Mouse (Mus musculus) hindbrain, embryonic 13.5 days (tissue): ENCODE results near the gene Mcm7. TPM values are rescaled to one million over a fixed set of nuclear protein-coding genes. Genes with fewer than 3 reads are reported as not detected.
"Not testable (repeated sequence)": the region's sequence is repeated elsewhere in the genome, so short reads cannot be mapped to it uniquely, and the experiment has no call there.

ENCODE experiments used
- ATAC-seq: fragments of 200-750 bp; cut with Nextera tagmentation; 2 replicates; pipeline ENCODE4 v1.8.0; 2017; ENCODE audit warnings: moderate TSS enrichment; ENCODE audit not compliant: low FRiP score
- H3K27ac ChIP-seq: fragments of 300-500 bp; sonication (generic); 2 replicates; pipeline ENCODE4 v1.5.1; 2015; ENCODE audit warnings: inconsistent platforms, mild to moderate bottlenecking, moderate library complexity
- H3K27me3 ChIP-seq: fragments of 300-500 bp; sonication (generic); 2 replicates; pipeline ENCODE4 v1.6.1; 2015; ENCODE audit warnings: mild to moderate bottlenecking, inconsistent platforms
- H3K36me3 ChIP-seq: fragments of 300-500 bp; sonication (generic); 2 replicates; pipeline ENCODE4 v1.6.1; 2015; ENCODE audit warnings: mild to moderate bottlenecking, inconsistent platforms
- H3K4me1 ChIP-seq: fragments of 300-500 bp; sonication (generic); replicated peaks from 2 replicates; pipeline ENCODE4 v1.6.1; 2015; ENCODE audit warnings: inconsistent platforms
- H3K4me2 ChIP-seq: fragments of 300-500 bp; sonication (generic); 2 replicates; pipeline ENCODE4 v1.6.1; 2015; ENCODE audit warnings: inconsistent platforms, mild to moderate bottlenecking, moderate library complexity
- H3K4me3 ChIP-seq: fragments of 300-500 bp; sonication (generic); 2 replicates; pipeline ENCODE4 v1.5.1; 2015; ENCODE audit warnings: mild to moderate bottlenecking, inconsistent platforms
- H3K9ac ChIP-seq: fragments of 300-500 bp; sonication (generic); 2 replicates; pipeline ENCODE4 v1.6.1; 2015; ENCODE audit warnings: mild to moderate bottlenecking, inconsistent platforms
- H3K9me3 ChIP-seq: fragments of 300-500 bp; sonication (generic); 2 replicates; pipeline ENCODE4 v1.6.1; 2016; ENCODE audit warnings: inconsistent platforms
- WGBS: fragments of 180-500 bp; shearing (Covaris S2); methylation state at CpG from one replicate; pipeline ENCODE4 v1.1.7; 2015; 5-methylcytosine and 5-hydroxymethylcytosine counted together
- polyA plus RNA-seq: library from polyadenylated mRNA; unstranded; fragments of >200 nt; fragmentation: Nextera tagmentation; extraction: Ambion mirVana; gene quantifications from 2 replicates; pipeline ENCODE4 v1.2.1, GENCODE M21; 2015

Mcm7 gene
- 109 and 111 TPM in 2 replicates for polyA plus RNA-seq

DNA sequence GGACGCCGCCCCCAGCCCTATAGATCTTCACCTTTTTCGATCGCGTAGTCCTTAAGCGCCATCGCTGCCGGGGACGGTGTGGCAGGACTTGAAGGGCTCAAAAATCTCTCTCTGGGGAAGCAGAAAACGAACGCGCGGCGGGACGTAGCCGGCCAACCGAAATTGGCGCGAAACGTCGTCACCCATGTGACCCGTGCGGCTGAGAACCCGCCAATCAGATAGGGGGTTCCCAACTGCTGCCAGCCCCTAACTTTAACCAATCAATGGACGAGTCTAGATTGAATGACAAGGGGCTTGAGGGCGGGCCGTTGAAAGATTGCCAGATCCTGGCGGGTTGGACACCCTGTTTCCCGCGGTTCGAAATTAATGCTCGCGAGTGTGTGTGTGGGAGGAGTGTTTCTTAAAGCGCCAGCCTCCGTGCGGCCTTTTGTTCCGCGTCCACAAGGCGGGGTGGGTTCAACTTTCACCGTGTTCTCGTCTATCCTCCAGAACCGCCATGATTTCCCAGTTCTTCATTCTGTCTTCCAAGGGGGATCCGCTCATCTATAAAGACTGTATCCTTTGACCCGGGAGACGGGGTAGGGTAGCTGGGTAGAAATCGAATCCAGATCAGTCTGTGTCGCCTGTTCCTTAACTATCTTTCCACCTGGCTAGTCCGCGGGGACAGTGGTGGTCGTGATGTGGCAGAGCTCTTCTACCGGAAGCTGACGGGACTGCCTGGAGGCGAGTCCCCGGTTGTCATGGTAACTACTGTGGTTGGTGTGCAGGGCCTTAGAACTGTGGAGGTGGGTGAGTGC, at the start of gene Mcm7, which contains the start of gene Ap4m1:
TSS of gene Mcm7 (minus strand) at position 728 of the 797 bp plus-strand sequence.
TSS of gene Ap4m1 (plus strand) at position 308 of the 797 bp plus-strand sequence.
- WGBS: under 1% methylated on average over 54 of the region's 54 CpGs
- H3K36me3 ChIP-seq: peaks cover 54% of the 10 kb centered on the region
- no peaks in the 10 kb centered on the region for H3K9me3 ChIP-seq
- H3K9ac ChIP-seq: peak within 1 kb of the TSS; percentile 76
- peak within 1 kb of the TSS; percentile 92 for H3K27ac ChIP-seq
- ATAC-seq: peak; percentile 95
- H3K27me3 ChIP-seq: no peaks in the 10 kb centered on the region
- H3K4me1 ChIP-seq: peaks cover 44% of the 10 kb centered on the region
- H3K4me3 ChIP-seq: peak within 1 kb of the TSS; percentile 73
- peak within 1 kb of the TSS; percentile 92 for H3K4me2 ChIP-seq

DNA sequence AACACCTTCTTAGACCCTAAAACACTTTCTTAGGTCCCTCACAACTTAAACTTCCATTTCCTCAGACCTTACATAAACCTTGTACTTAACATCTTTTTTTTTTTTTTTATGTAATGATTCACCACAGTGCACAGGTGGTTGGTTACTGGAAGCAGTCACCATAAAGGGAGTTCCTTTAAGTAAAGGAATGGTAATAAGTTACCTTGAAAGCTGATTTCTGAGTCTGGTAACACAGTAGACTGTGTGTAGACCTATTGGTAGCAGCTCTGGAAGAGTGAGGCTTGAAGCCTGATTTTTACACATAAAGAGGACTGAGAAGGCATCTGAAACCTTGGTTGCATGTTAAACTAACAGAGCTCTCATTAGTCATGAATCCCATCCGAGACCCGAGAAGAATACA, 47.6 kb upstream of the Mcm7 start:
- Histone ChIP-seq H3K27me3 (no peaks in the 10 kb centered on the region), H3K4me3 (no peak overlapping the region), H3K9ac (no peak overlapping the region), H3K9me3 (peaks cover 2% of the 10 kb centered on the region; the same call in 1 of the 2 replicates), H3K36me3 (no peaks in the 10 kb centered on the region), H3K4me1 (no peaks in the 10 kb centered on the region), H3K4me2 (no peak overlapping the region), H3K27ac (no peak overlapping the region)
- 79% methylated on average over 2 of the region's 2 CpGs for WGBS
- ATAC-seq: no peak

DNA sequence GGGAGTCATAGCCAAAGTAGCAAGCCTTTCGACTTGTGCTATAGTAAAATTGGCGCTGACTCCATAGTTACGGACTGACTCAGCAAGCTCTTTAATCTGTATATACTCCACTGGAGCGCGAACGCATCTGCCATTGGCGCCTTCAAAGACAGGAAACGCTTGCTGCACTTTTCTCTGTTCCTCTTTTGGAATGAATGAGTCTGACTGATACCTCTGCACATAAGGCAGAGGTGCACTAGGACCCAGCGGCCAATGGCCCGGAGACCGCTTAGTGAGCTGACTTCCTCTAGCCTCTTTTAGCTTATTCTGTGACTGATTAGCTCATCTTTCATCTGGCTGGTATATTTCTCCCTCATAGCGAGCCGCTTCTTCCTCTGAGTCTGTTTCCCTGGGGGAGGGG, 44.4 kb upstream of the Mcm7 start:
- not testable (repeated sequence) for H3K4me2 ChIP-seq, H3K27me3 ChIP-seq, ATAC-seq, H3K9me3 ChIP-seq, H3K4me3 ChIP-seq, H3K27ac ChIP-seq, H3K36me3 ChIP-seq, H3K4me1 ChIP-seq, H3K9ac ChIP-seq
- 95% methylated on average over 13 of the region's 13 CpGs for WGBS

DNA sequence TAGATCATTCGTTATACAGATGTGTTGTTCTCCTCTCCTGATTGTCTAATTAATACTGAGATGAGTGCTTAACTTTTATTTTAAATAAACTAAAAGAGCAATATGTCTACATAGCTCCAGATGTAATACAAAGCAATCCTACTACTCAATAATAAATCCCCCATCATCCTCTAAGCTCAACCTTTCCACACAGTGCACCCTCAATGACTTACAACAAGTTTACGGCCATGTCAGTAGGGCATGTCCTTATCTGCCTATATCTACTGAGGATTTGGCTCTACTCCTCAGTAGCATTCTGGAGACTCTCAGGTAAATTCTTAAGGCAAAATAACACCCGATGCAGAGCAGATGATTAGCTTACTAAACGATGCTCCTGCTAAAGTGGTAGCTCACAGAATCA, 35.7 kb upstream of the Mcm7 start:
- H3K27ac ChIP-seq: no peak overlapping the region
- no peak overlapping the region for H3K4me3 ChIP-seq
- no peak overlapping the region for H3K4me2 ChIP-seq
- no peaks in the 10 kb centered on the region for H3K36me3 ChIP-seq
- ATAC-seq: no peak
- no peaks in the 10 kb centered on the region for H3K27me3 ChIP-seq
- H3K4me1 ChIP-seq: no peaks in the 10 kb centered on the region
- H3K9ac ChIP-seq: no peak overlapping the region
- 88% methylated on average over 4 of the region's 4 CpGs for WGBS
- H3K9me3 ChIP-seq: no peaks in the 10 kb centered on the region

DNA sequence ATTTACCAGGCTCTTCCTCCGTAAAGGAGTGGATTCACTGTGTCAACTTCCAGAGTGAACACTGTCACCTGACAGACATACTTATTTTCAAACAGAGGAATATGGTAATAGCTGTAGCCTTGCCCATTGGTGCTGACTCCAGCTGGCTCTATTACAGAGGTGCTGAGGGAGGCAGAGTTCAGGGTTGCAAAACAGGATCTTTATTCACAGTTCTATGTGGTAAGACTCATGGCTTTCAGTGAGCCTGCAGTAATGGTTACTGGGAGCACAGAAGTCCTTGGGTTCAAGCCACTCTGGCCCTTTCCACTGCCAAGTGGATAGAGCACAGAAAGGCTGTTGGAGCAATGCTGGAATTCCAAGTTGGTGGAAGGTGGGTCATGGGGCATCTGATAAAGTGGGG, 35.0 kb upstream of the Mcm7 start:
- H3K27me3 ChIP-seq: no peaks in the 10 kb centered on the region

DNA sequence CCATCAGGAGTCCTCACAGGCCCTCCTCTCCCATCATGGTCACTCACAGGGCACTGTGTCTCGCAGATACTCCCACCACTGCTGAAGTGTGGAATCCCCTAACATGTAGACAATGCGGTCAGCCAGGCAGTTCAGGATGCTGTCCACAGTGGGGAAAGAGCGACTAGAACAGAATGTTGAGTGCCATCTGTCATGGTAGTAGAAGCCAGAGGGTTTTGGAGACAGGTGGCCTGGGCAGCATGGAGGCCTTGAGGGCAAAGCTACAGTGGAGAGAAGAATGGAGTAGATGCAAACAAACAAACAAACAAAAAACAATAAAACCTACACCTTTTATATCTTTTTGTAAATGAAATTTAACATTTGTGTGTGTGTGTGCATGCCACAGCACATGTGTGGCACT, 29.9 kb upstream of the Mcm7 start:
- Histone ChIP-seq H3K27ac (no peak overlapping the region), H3K4me2 (no peak overlapping the region), H3K9me3 (no peaks in the 10 kb centered on the region), H3K4me3 (no peak overlapping the region), H3K9ac (no peak overlapping the region), H3K4me1 (no peaks in the 10 kb centered on the region), H3K36me3 (no peaks in the 10 kb centered on the region), H3K27me3 (no peaks in the 10 kb centered on the region)
- no peak for ATAC-seq
- WGBS: 85% methylated on average over 3 of the region's 3 CpGs

More for the DNA sequence above, 35.0 kb upstream of the Mcm7 start:
- Histone ChIP-seq H3K4me1 (no peaks in the 10 kb centered on the region), H3K4me3 (no peak overlapping the region), H3K9ac (no peak overlapping the region), H3K9me3 (no peaks in the 10 kb centered on the region), H3K36me3 (no peaks in the 10 kb centered on the region), H3K4me2 (no peak overlapping the region), H3K27ac (no peak overlapping the region)
- WGBS: 90% methylated on average over 1 of the region's 1 CpGs
- ATAC-seq: no peak

DNA sequence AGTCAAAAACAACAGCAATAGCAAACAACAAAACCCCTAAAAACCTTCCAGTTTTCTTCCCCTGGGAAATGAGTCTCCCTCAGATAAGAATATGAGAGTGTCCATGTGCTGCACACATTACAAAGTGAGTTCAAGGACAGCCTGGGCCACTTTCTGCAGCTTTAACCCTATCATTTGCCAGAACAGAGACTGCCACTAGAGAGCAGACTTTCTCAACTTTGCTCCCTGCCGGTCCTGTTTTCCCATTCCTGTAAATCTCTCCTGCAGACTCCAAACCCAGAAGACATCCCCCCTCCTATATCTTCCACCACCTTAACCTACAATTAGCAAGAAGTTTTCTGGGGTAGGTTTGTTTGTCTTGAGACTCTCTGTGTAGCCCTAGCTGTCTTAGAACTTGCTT, 27.4 kb upstream of the Mcm7 start:
- no peak for ATAC-seq
- H3K27me3 ChIP-seq: no peaks in the 10 kb centered on the region
- H3K36me3 ChIP-seq: no peaks in the 10 kb centered on the region
- no peak overlapping the region for H3K9ac ChIP-seq
- H3K4me2 ChIP-seq: no peak overlapping the region
- 11% methylated on average over 1 of the region's 1 CpGs for WGBS
- no peaks in the 10 kb centered on the region for H3K9me3 ChIP-seq
- no peak overlapping the region for H3K27ac ChIP-seq
- H3K4me1 ChIP-seq: peaks cover 12% of the 10 kb centered on the region
- no peak overlapping the region for H3K4me3 ChIP-seq

DNA sequence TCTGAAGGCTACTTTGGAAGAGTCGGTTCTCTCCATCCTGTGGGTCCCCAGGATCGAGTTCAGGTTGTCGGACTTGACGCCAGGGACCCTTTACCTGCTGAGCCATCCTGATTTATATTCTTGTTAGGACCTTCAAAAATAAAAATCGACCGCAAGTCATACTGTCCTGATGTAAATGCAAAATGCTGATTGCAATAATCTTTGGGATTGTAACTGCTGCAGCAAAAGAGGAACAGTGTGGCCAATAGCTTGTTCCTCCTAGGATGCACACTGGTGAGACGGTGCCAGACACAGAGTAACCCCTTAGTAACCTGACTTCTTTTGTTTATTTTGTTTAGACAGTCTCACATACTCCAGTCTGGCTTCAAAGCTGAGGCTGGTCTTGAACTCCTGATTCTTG, 23.2 kb upstream of the Mcm7 start:
- 72% methylated on average over 7 of the region's 7 CpGs for WGBS
- no peak overlapping the region for H3K27ac ChIP-seq
- ATAC-seq: no peak
- H3K4me3 ChIP-seq: peak overlapping the region; percentile 68
- H3K9ac ChIP-seq: peak overlapping the region; percentile 87
- no peaks in the 10 kb centered on the region for H3K27me3 ChIP-seq
- peak overlapping the region; percentile 94 for H3K4me2 ChIP-seq
- H3K9me3 ChIP-seq: no peaks in the 10 kb centered on the region
- H3K4me1 ChIP-seq: peaks cover 19% of the 10 kb centered on the region
- peaks cover 28% of the 10 kb centered on the region for H3K36me3 ChIP-seq

DNA sequence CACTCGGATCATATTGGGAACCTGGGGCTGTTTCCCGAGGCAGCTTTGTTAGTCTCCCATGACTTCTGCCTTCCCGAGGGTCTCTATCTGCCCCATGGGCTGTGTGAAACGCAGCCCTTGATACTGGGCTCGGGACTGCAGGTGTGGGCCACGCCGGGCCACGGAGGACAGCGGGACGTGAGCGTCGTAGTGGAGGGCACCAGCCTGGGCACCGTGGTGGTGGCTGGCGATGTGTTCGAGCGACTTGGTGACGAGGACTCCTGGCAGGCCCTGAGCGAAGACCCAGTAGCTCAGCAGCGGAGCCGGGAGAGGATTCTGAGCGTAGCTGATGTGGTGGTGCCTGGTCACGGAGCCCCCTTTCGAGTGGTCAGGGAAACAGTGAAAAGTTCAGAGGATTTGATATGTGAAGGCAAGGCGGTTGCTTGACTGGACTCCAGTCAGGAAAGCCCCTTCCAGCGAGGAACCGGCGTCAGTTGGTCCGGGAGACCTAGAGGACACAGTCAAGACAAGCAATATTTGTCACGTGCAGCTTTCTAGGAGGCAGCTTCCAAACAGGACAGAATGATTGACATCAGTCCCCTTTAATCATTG, 22.6 kb upstream of the Mcm7 start:
- ATAC-seq: peak; percentile 73
- Histone ChIP-seq H3K4me1 (peaks cover 19% of the 10 kb centered on the region), H3K4me3 (peak overlapping the region; percentile 68), H3K4me2 (peak overlapping the region; percentile 94), H3K9ac (peak overlapping the region; percentile 87), H3K27me3 (no peaks in the 10 kb centered on the region), H3K27ac (peak overlapping the region; percentile 92), H3K36me3 (peaks cover 33% of the 10 kb centered on the region), H3K9me3 (no peaks in the 10 kb centered on the region)
- 1% methylated on average over 29 of the region's 29 CpGs for WGBS

DNA sequence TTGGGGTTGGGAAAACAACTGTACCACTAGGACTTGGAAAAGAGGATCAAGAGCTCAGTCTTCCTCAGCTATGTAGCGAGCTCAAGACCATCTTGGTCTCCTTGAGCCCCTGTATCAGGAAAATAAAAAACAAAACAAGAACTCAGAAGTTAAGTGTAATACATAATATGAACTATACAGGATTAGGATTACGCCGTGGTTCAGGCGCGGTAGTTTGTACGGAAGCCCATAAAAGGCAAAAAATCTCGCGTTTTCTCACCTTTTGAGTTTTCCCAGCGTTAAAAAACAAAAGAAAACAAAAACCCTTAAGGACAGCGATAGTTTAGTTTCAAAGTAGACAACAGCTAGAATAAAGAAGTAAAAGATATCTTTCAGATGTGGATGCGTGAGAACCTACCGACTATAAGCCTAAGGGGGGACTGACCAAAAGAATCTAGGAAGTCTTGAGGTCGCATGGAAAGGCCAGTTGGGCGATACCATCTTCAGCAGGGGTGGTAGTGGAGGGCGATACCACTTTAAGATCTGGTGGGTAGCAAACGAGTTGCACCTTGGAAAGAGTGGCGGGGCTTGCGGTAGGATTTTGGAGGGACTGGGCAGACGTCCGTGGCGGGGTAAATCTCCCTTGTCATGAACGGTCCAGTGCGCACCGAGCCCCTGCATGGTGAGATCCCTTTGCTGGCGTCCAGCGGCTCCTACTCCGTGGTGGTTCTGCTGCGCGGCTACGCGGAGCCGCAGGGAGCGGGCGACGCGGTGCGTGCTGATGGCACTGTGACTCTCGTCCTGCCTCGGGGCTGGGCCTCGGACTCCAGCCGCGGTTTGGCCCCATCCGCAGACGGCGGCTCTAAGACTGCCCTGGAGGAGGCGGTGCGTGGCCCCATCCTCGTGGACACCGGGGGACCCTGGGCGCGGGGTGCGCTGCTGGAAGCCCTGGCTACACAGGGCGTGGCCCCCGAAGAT, 21.8 kb upstream of the Mcm7 start, which contains the start of gene Mblac1:
TSS of gene Mblac1 (plus strand) at position 544 of the 957 bp plus-strand sequence.
- H3K4me1 ChIP-seq: peaks cover 20% of the 10 kb centered on the region
- H3K9me3 ChIP-seq: no peaks in the 10 kb centered on the region
- peak within 1 kb of the TSS; percentile 68 for H3K4me3 ChIP-seq
- H3K4me2 ChIP-seq: peak within 1 kb of the TSS; percentile 94
- peak; percentile 85 for ATAC-seq
- 8% methylated on average over 54 of the region's 54 CpGs for WGBS
- peaks cover 36% of the 10 kb centered on the region for H3K36me3 ChIP-seq
- H3K9ac ChIP-seq: peak within 1 kb of the TSS; percentile 87
- no peaks in the 10 kb centered on the region for H3K27me3 ChIP-seq
- H3K27ac ChIP-seq: peak within 1 kb of the TSS; percentile 92

DNA sequence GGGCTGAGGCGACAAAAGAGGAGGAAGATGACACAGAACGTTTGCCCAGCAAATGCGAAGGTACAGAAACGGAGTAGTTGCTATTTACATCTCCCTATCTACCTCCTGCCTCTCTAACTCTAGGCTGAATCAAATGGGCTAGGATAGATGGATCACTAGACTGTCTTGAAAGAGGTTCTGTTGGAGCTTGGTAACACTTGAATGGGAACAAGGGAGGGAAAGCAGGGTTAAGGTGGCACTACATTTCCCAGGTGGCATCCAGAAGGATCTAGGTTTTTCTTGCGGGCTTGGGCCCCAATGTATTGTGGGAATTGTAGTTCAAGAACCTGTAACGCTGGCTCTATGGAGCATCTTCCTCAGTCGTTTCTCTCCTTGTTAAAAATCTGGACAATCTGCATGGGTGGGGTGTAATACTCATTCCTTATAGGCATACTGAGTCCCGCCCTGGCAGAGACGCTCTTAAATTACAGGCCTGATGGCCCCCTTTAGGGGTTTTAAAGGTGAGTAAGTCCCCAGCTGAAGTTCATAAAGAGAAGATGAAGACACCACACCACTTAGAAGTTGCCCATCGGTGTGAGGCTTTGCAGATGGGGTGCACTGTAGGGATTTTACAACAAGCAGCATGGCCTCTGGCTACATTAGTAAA, 15.6 kb upstream of the Mcm7 start:
- Histone ChIP-seq H3K4me1 (peaks cover 26% of the 10 kb centered on the region), H3K36me3 (peaks cover 46% of the 10 kb centered on the region), H3K9ac (peak overlapping the region; percentile 79), H3K4me2 (peak overlapping the region; percentile 79), H3K9me3 (no peaks in the 10 kb centered on the region), H3K27ac (peak overlapping the region; percentile 77), H3K27me3 (no peaks in the 10 kb centered on the region), H3K4me3 (peak overlapping the region; percentile 78)
- peak; percentile 87 for ATAC-seq
- WGBS: 0% methylated on average over 10 of the region's 10 CpGs
